Mouse (Mus musculus) CD4-positive, CD25-positive, alpha-beta regulatory T cell (primary cell): ENCODE data around the gene Olr1. TPM values are rescaled to one million over a fixed set of nuclear protein-coding genes. Genes with fewer than 3 reads are reported as not detected.

Experiments used
- polyA plus RNA-seq: library from polyadenylated mRNA; unstranded; fragments of 100-300 nt; shearing (Covaris generic); gene quantifications from one replicate; pipeline ENCODE4 v1.2.1, GENCODE M21; 2017

The Olr1 gene
- 0.67 TPM for polyA plus RNA-seq

DNA sequence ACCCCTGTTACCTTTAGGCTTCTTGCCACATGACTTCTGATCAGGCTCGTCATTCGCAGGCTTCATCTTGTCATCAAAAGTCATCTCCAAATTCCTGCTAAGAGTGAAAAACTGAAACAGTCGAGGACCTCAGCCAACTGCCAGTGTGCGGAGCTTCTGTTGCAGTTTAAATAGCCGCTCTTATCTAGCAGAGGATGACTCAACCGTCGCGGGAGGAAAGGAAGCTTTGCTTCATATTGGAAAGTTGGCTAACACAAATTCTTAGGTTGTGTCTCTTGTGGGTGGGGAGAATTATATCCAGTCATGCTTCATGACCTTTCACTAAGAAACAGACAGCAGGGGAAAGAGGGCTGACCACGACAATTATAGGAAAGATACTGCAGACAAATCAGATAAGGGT is at the start of gene Olr1:
Gene Olr1 (minus strand): TSS at position 142 of the 400 bp plus-strand sequence.

DNA sequence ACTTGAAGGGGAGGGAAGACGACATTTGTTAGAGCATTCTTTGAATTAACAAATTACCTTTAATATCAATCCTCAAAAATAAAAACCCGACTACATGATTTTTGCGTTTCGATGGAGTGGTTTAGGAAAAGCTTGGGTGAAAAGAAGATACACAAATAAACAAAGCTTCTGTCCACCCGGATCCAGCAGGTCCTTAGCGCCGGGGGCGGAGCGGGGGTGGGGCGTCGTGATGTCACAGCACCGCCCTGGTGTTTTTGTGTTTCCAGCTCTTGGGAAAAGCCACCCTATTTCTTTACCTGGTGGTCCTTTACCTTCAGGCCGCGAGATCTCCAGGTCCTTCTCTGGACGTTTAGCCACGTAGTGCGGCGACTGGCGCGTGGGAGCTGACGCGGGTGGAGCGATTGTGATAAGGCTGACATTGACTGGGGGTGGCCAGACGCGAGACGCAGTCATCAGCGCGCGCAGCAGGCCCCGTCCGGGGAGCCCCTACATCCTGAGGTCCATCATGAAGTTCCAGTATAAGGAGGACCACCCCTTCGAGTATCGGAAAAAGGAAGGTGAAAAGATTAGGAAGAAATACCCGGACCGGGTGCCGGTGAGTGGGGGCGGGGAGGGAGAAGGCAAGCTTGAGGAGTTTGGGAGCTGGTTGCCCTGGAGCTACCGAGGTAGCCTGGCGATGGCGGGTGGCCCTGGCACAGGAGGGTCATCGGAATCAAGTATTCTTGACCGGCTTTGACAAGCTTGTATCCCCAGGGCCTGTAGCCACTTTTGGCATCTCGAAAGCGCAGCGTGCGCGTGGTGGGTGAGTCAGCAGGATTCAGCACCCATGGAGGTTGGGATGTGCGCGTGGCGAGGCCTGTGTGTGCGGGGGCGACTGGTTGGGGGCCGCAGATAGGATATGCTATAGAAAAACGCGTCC is 26.2 kb upstream of the Olr1 start, which contains the start of gene Gabarapl1:
Gene Gabarapl1 (plus strand): TSS at position 219 of the 919 bp plus-strand sequence.

DNA sequence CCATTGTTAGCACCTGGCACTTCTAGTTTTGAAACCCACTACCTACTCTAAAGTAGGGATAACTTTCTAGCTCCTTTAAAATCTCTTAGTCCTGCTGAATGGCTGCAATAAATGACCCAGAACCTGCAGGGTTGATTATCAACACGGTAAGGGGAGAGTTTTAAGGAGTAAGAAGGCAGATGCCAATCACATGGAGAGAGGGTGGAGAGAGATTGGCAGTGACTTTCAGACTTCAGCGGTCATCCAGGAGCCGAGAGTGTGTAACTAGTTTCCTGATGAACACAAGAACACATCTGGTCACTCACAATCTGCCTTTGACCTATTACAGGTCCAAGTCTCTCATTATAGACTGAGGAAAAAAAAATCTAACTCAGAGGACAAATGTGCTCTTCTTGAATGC is 5.4 kb upstream of the Olr1 start, which contains the start of gene Tmem52b:
Gene Tmem52b (plus strand): TSS at position 189 of the 400 bp plus-strand sequence.

DNA sequence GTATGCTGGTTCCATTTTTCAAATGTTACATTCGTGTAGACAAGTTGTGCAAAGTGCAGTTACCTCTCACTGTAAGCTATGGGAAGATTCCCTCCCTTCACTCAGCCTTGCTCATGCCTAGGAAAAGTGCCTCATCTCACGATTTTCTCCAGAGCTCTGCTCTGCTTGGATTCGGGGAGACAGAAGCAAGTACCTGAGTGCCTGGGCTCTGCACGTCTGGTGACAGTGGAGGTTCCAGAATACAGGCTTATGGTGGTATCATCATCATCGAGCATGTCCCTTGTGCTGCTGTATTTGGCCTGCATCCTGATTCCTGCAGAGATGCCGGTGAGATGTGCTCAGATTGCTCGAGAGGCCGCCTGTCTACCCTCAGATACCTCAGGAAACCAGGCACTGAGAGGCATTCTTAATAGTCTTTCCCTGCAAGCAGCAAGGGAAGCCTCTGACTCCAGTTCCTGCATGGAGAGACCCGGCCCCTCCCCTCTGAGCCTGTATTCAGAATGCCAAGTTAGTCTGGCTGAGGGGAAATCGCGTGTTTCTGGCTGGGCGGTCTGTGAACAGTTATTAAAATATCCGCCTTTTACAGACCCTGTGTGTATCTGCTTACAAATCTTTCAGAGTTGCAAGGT is 55.4 kb downstream of the Olr1 start, which contains the start of gene Clec1a:
Gene Clec1a (minus strand): TSS at position 590 of the 629 bp plus-strand sequence.

Other genes starting within 250 kb of the Olr1 start
- 139 TPM for gene Cd69, start 231.7 kb downstream of the Olr1 start, polyA plus RNA-seq
- not detected for gene 4922502D21Rik, start 175.4 kb downstream of the Olr1 start, polyA plus RNA-seq
- 0.39 TPM for gene Clec12a, start 164.5 kb downstream of the Olr1 start, polyA plus RNA-seq
- gene Clec12b, start 121.3 kb downstream of the Olr1 start, polyA plus RNA-seq: not detected
- gene Clec1b, start 109.9 kb downstream of the Olr1 start, polyA plus RNA-seq: 0.23 TPM
- gene Clec9a, start 98.3 kb downstream of the Olr1 start, polyA plus RNA-seq: not detected
- gene Clec1a, start 55.2 kb downstream of the Olr1 start, polyA plus RNA-seq: not detected
- not detected for gene Tmem52b, start 5.4 kb upstream of the Olr1 start, polyA plus RNA-seq
- 16.2 TPM for gene Gabarapl1, start 26.0 kb upstream of the Olr1 start, polyA plus RNA-seq
- not detected for gene Klre1, start 70.7 kb upstream of the Olr1 start, polyA plus RNA-seq
- gene Klrd1, start 84.6 kb upstream of the Olr1 start, polyA plus RNA-seq: 1.9 TPM
- 0.49 TPM for gene Klrk1, start 116.7 kb upstream of the Olr1 start, polyA plus RNA-seq
- gene Klrc3, start 136.2 kb upstream of the Olr1 start, polyA plus RNA-seq: not detected
- 0.06 TPM for gene Klrc2, start 153.5 kb upstream of the Olr1 start, polyA plus RNA-seq
- not detected for gene Klrc1, start 171.8 kb upstream of the Olr1 start, polyA plus RNA-seq
- not detected for gene Klri1, start 210.0 kb upstream of the Olr1 start, polyA plus RNA-seq
- 0.05 TPM for gene Klri2, start 233.3 kb upstream of the Olr1 start, polyA plus RNA-seq